ENCODE assay signal across 27 mouse cellular contexts in the genomic region with DNA sequence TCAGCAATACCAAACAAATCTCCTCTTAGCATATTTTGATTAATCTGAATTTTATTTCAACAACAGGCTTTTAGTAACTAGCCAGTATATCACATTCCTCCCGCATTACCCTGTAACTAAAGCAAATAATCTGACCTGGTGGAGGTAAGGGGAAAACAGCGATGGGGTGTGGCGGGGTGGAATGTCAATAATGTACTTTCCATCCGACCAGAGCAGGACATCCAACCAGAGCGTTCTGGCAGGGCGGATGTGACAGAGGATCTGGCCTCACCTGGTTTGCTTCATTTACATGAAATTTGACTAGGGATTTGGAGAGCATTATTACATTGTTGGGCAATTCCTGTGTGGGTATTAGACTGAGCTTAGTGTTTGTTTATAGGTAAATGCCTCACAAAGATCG.
DNase-seq lines count a peak whose midpoint lies in the region; ATAC-seq lines count a peak whose summit lies in the region.
"Had no signal": no experiment of that assay in that cellular context is flagged by ENCODE, and none has a peak within 500 bp of the region (broad histone marks: within the 10 kb centered on the region; RNA-seq: fewer than 3 reads in every experiment).

No protein-coding gene starts in this region.

- peak; percentile 55 to 72 for DNase-seq in lung, adult 18-20 months
- DNase-seq in lung, postnatal 10 days: no peak
- peak; percentile 95 for DNase-seq in R1 (ENCODE audit: low read depth, low spot score)
- no peak for DNase-seq in layer of hippocampus, adult 8-10 months (ENCODE audit: low spot score in 2 of 2)
- no peak for DNase-seq in frontal cortex, postnatal 25 days (ENCODE audit: low spot score in 2 of 2)
- DNase-seq: adrenal gland, postnatal 10 days; cerebellum, adult 18-20 months; cerebellum, postnatal 25 days; forebrain, postnatal 0 days; gastrocnemius, postnatal 25 days; heart, adult 2 months; heart, postnatal 36 days; left cerebral cortex, postnatal 4 days; thymus, postnatal 14 days had no signal

- H3K4me2 ChIP-seq in lung, embryonic 16.5 days (ENCODE audit: low read depth, low read length): no peak overlapping the region
- H3K4me2 ChIP-seq in stomach, embryonic 14.5 days (replicated peaks; ENCODE audit: low read depth, low read length): no peak overlapping the region
- H3K4me2 ChIP-seq: embryonic facial prominence, embryonic 13.5 days; heart, embryonic 15.5 days; hindbrain, embryonic 14.5 days; kidney, embryonic 15.5 days; limb, embryonic 15.5 days; midbrain, embryonic 12.5 days had no signal

- peaks cover 2% of the 10 kb centered on the region; the same call in 1 of the 2 replicates for H3K9me3 ChIP-seq in lung, embryonic 16.5 days (ENCODE audit: control insufficient read depth, low read length)
- no peaks in the 10 kb centered on the region for H3K9me3 ChIP-seq in stomach, embryonic 14.5 days (ENCODE audit: control insufficient read depth, low read depth, low read length)
- H3K9me3 ChIP-seq: embryonic facial prominence, embryonic 13.5 days; heart, embryonic 15.5 days; kidney, embryonic 15.5 days; limb, embryonic 15.5 days; midbrain, embryonic 12.5 days had no signal

- ATAC-seq in lung, embryonic 16.5 days (ENCODE audit: low read depth): no peak
- ATAC-seq in stomach, embryonic 14.5 days (ENCODE audit: insufficient number of reproducible peaks, insufficient read depth, low FRiP score, low read depth): peak; percentile 73; the same call in 1 of the 2 replicates
- ATAC-seq in granulocyte monocyte progenitor cell, adult 5-6 weeks (replicated peaks; ENCODE audit: poor library complexity, severe bottlenecking): no peak
- ATAC-seq: CD4-positive, CD25-positive, alpha-beta regulatory T cell, adult 4 months; forebrain, postnatal 0 days; inflammation-experienced regulatory T-cells, adult 6 months had no signal

- H3K27me3 ChIP-seq in lung, embryonic 16.5 days (ENCODE audit: control insufficient read depth, insufficient read depth, low read depth, low read length): no peaks in the 10 kb centered on the region
- no peaks in the 10 kb centered on the region for H3K27me3 ChIP-seq in stomach, embryonic 14.5 days (ENCODE audit: control insufficient read depth, insufficient read depth, low read length)
- H3K27me3 ChIP-seq: embryonic facial prominence, embryonic 13.5 days; heart, embryonic 15.5 days; kidney, embryonic 15.5 days; limb, embryonic 15.5 days had no signal

- no peaks in the 10 kb centered on the region for H3K36me3 ChIP-seq in lung, embryonic 16.5 days (ENCODE audit: control insufficient read depth, insufficient read depth, low read length)
- H3K36me3 ChIP-seq in stomach, embryonic 14.5 days (ENCODE audit: control insufficient read depth, insufficient read depth, low read length): no peaks in the 10 kb centered on the region
- H3K36me3 ChIP-seq: embryonic facial prominence, embryonic 13.5 days; G1E; heart, embryonic 15.5 days; kidney, embryonic 15.5 days; limb, embryonic 15.5 days; midbrain, embryonic 12.5 days had no signal

- WGBS in lung, embryonic 16.5 days: 60% methylated on average over 7 of the region's 7 CpGs
- 56% methylated on average over 7 of the region's 7 CpGs for WGBS in stomach, embryonic 14.5 days

- no peak overlapping the region for H3K4me3 ChIP-seq in lung, embryonic 16.5 days (ENCODE audit: low read length)
- no peak overlapping the region for H3K4me3 ChIP-seq in stomach, embryonic 14.5 days (ENCODE audit: low read depth, low read length)
- H3K4me3 ChIP-seq: embryonic facial prominence, embryonic 13.5 days; heart, adult 2 months; heart, embryonic 15.5 days; kidney, embryonic 15.5 days; limb, embryonic 15.5 days; midbrain, embryonic 12.5 days had no signal

- H3K4me1 ChIP-seq in lung, embryonic 16.5 days (replicated peaks; ENCODE audit: control insufficient read depth, insufficient read depth, low read length): peaks cover 35% of the 10 kb centered on the region
- H3K4me1 ChIP-seq in stomach, embryonic 14.5 days (ENCODE audit: control insufficient read depth, insufficient read depth, low read length): peaks cover 14% of the 10 kb centered on the region; the same call in 1 of the 2 replicates

- no peak overlapping the region for H3K9ac ChIP-seq in lung, embryonic 16.5 days (ENCODE audit: low read length)
- H3K9ac ChIP-seq in stomach, embryonic 14.5 days (replicated peaks; ENCODE audit: low read depth, low read length): no peak overlapping the region
- H3K9ac ChIP-seq: embryonic facial prominence, embryonic 13.5 days; forebrain, postnatal 0 days; heart, embryonic 15.5 days; hindbrain, embryonic 14.5 days; kidney, embryonic 15.5 days; limb, embryonic 15.5 days; liver, embryonic 14.5 days; midbrain, embryonic 12.5 days had no signal

- H3K27ac ChIP-seq in lung, embryonic 16.5 days (ENCODE audit: low read length): peak overlapping the region; percentile 80
- no peak overlapping the region for H3K27ac ChIP-seq in stomach, embryonic 14.5 days (ENCODE audit: low read length)
- H3K27ac ChIP-seq: embryonic facial prominence, embryonic 13.5 days; heart, adult 2 months; heart, embryonic 15.5 days; hindbrain, embryonic 14.5 days; kidney, embryonic 15.5 days; limb, embryonic 15.5 days; liver, embryonic 14.5 days; midbrain, embryonic 12.5 days had no signal

Comparison
In these comparisons a context has a peak if more than half of its experiments do, and no peak if none do; other contexts are left out.
1. DNase-seq: peak in lung, adult 18-20 months (2 of 2) and R1 (single experiment); none in lung, postnatal 10 days (single experiment), layer of hippocampus, adult 8-10 months (0 of 2) and frontal cortex, postnatal 25 days (0 of 2).